Mouse (Mus musculus) forebrain, embryonic 10.5 days (tissue): Measurements from ENCODE around the gene Hpf1. TPM values are rescaled to one million over a fixed set of nuclear protein-coding genes. Genes with fewer than 3 reads are reported as not detected.

ENCODE experiments used
- polyA plus RNA-seq: library from polyadenylated mRNA; unstranded; fragments of >200 nt; fragmentation: Nextera tagmentation; extraction: Ambion mirVana; gene quantifications from 2 replicates; pipeline ENCODE4 v1.2.1, GENCODE M21; 2016

The Hpf1 gene
- polyA plus RNA-seq, 1 experiment from 2014 or later = 136 TPM

Other genes with a start within 250 kb of the Hpf1 start
- 30.8 and 31.5 TPM in 2 replicates for gene Clcn3, start 92.9 kb downstream of the Hpf1 start, polyA plus RNA-seq
- 21.0 and 25.0 TPM in 2 replicates for gene Nek1, start 102.8 kb downstream of the Hpf1 start, polyA plus RNA-seq